Mouse (Mus musculus): ENCODE measurements around the gene Elane. TPM values are rescaled to one million over a fixed set of nuclear protein-coding genes. Genes with fewer than 3 reads are reported as not detected.

Gene Elane
- polyA plus RNA-seq, 1 experiment from 2014 or later = not detected

- no peak for TF ChIP-seq CTCF (IDR thresholded peaks at IDR 0.05; ENCODE audit: low read depth)
- Histone ChIP-seq H3K9me3 (replicated peaks; ENCODE audit: low read length) (no peaks in the 10 kb centered on the region), H3K9ac (ENCODE audit: low read depth, low read length) (peak overlapping the region; percentile 65), H3K36me3 (ENCODE audit: insufficient read depth, low read length) (0 out of 2 replicates have a peak, but pooled peaks cover under 1% of the 10 kb centered on the region), H3K27ac (peak overlapping the region; percentile 99), H3K4me3 (replicated peaks; ENCODE audit: low read depth, low read length) (peak overlapping the region; percentile 24), H3K4me1 (replicated peaks; ENCODE audit: insufficient read depth, low read length) (peaks cover 35% of the 10 kb centered on the region), H3K27me3 (ENCODE audit: insufficient read depth, low read length) (no peaks in the 10 kb centered on the region), H3K4me2 (ENCODE audit: low read length) (peak overlapping the region; percentile 68)
- DNase-seq (ENCODE audit: low spot score) = peak; percentile 97
- ATAC-seq (replicated peaks; ENCODE audit: low FRiP score, low read depth) = peak; percentile 30
- WGBS = 0% methylated on average over 15 of the region's 15 CpGs
Measured at GRCm38 (mm10) chr10:79853392-79853791, 32.7 kb upstream of the Elane start.

GRCm38 (mm10) chr10:79853860-79854795 lies 31.9 kb upstream of the Elane start, which contains the start of gene Ptbp1:
Ptbp1 (plus strand) TSS chr10:79854427.
- Histone ChIP-seq H3K4me2 (ENCODE audit: low read length) (peak within 1 kb of the TSS; percentile 91), H3K9ac (ENCODE audit: low read depth, low read length) (peak within 1 kb of the TSS; percentile 99), H3K27ac (peak within 1 kb of the TSS; percentile 99), H3K27me3 (ENCODE audit: insufficient read depth, low read length) (no peaks in the 10 kb centered on the region), H3K4me1 (replicated peaks; ENCODE audit: insufficient read depth, low read length) (peaks cover 39% of the 10 kb centered on the region), H3K36me3 (ENCODE audit: insufficient read depth, low read length) (peaks cover 8% of the 10 kb centered on the region), H3K4me3 (replicated peaks; ENCODE audit: low read depth, low read length) (peak within 1 kb of the TSS; percentile 96), H3K9me3 (replicated peaks; ENCODE audit: low read length) (no peaks in the 10 kb centered on the region)
- TF ChIP-seq CTCF (IDR thresholded peaks at IDR 0.05; ENCODE audit: low read depth) = no peak
- WGBS = under 1% methylated on average over 75 of the region's 75 CpGs
- ATAC-seq (replicated peaks; ENCODE audit: low FRiP score, low read depth) (peak; percentile 90), DNase-seq (ENCODE audit: low spot score) (peak; percentile 99)

GRCm38 (mm10) chr10:79854801-79855541 lies 31.1 kb upstream of the Elane start:
- Histone ChIP-seq H3K9me3 (replicated peaks; ENCODE audit: low read length) (no peaks in the 10 kb centered on the region), H3K4me3 (replicated peaks; ENCODE audit: low read depth, low read length) (peak overlapping the region; percentile 96), H3K27ac (peak overlapping the region; percentile 99), H3K27me3 (ENCODE audit: insufficient read depth, low read length) (no peaks in the 10 kb centered on the region), H3K4me2 (ENCODE audit: low read length) (peak overlapping the region; percentile 91), H3K9ac (ENCODE audit: low read depth, low read length) (peak overlapping the region; percentile 99), H3K36me3 (ENCODE audit: insufficient read depth, low read length) (peaks cover 16% of the 10 kb centered on the region), H3K4me1 (replicated peaks; ENCODE audit: insufficient read depth, low read length) (peaks cover 48% of the 10 kb centered on the region)
- under 1% methylated on average over 78 of the region's 83 CpGs for WGBS
- ATAC-seq (replicated peaks; ENCODE audit: low FRiP score, low read depth) (peak; percentile 7), DNase-seq (ENCODE audit: low spot score) (peak; percentile 70)
- no peak for TF ChIP-seq CTCF (IDR thresholded peaks at IDR 0.05; ENCODE audit: low read depth)

GRCm38 (mm10) chr10:79855558-79856184 lies 30.4 kb upstream of the Elane start:
- peak overlapping the region; percentile 99 for H3K9ac ChIP-seq (ENCODE audit: low read depth, low read length)
- no peak for TF ChIP-seq CTCF (IDR thresholded peaks at IDR 0.05; ENCODE audit: low read depth)
- H3K4me1 ChIP-seq (replicated peaks; ENCODE audit: insufficient read depth, low read length) = peaks cover 55% of the 10 kb centered on the region
- H3K27ac ChIP-seq = peak overlapping the region; percentile 99
- 1% methylated on average over 10 of the region's 10 CpGs for WGBS
- H3K27me3 ChIP-seq (ENCODE audit: insufficient read depth, low read length) = no peaks in the 10 kb centered on the region
- H3K4me3 ChIP-seq (replicated peaks; ENCODE audit: low read depth, low read length) = peak overlapping the region; percentile 96
- DNase-seq (ENCODE audit: low spot score) (peak; percentile 70), ATAC-seq (replicated peaks; ENCODE audit: low FRiP score, low read depth) (0 out of 2 replicates have a peak, but pooled peaks have one; percentile 2)
- peaks cover 23% of the 10 kb centered on the region for H3K36me3 ChIP-seq (ENCODE audit: insufficient read depth, low read length)
- H3K9me3 ChIP-seq (replicated peaks; ENCODE audit: low read length) = no peaks in the 10 kb centered on the region
- H3K4me2 ChIP-seq (ENCODE audit: low read length) = peak overlapping the region; percentile 91

- H3K27me3 ChIP-seq (ENCODE audit: insufficient read depth, low read length) = no peaks in the 10 kb centered on the region
- peaks cover 57% of the 10 kb centered on the region for H3K4me1 ChIP-seq (replicated peaks; ENCODE audit: insufficient read depth, low read length)
- H3K36me3 ChIP-seq (ENCODE audit: insufficient read depth, low read length) = peaks cover 30% of the 10 kb centered on the region
- H3K9me3 ChIP-seq (replicated peaks; ENCODE audit: low read length) = no peaks in the 10 kb centered on the region
- no peak for DNase-seq (ENCODE audit: low spot score)
- no peak for TF ChIP-seq CTCF (IDR thresholded peaks at IDR 0.05; ENCODE audit: low read depth)
- WGBS = 5% methylated on average over 6 of the region's 6 CpGs
- peak overlapping the region; percentile 91 for H3K4me2 ChIP-seq (ENCODE audit: low read length)
- peak overlapping the region; percentile 99 for H3K9ac ChIP-seq (ENCODE audit: low read depth, low read length)
- no peak for ATAC-seq (replicated peaks; ENCODE audit: low FRiP score, low read depth)
- H3K27ac ChIP-seq = peak overlapping the region; percentile 99
- peak overlapping the region; percentile 96 for H3K4me3 ChIP-seq (replicated peaks; ENCODE audit: low read depth, low read length)
Measured at GRCm38 (mm10) chr10:79856280-79856679, 29.8 kb upstream of the Elane start.

Data from kidney, postnatal 0 days (tissue).